Mouse (Mus musculus): Measurements from ENCODE around the gene AI413582.
A peak's percentile ranks its signal among the peaks of the same experiment; 100 is the strongest.

Gene AI413582

DNA sequence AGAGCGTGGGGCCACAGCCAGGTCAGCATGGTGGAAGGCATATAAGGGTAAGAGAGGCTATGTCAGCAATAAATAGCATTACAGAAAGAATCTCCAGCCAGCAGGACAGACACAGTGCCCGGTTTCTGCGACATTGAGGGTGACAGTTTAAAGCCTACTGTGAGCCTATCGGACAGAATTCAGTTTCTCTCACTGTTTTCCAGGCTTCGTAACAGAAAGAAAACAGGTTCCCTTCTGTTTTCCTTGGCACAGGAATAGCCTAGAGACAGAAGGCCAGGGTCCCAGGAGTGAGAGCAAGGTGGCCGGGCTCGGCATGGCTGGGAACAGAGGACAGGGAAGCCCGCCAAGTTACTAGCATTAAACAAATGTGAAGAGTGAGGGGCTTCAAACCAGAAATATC is 14.3 kb upstream of the AI413582 start:
- DNase-seq (ENCODE audit: low read depth, low spot score), result peak; percentile 88

DNA sequence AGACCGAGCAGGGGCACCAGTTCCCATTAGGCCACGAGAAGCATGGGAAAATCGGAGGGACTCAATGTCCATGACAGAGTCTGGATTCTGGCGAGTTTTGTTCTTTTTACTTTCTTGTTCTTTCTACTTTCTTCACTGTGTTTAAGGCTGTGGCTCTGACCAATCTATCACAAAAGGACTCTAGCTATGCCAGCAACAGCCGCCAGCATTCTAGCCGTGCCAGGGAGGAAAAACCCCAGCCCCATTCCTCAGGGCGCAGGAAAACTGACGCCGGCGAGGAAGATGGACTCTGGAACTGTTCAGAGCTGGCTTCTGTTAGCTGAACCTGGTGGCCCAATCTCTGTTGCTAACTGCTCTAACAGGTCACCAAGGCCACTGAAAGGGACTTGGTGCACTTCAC is 12.9 kb upstream of the AI413582 start:
- no peak for DNase-seq (ENCODE audit: low read depth, low spot score)

GRCm38 (mm10) chr17:27577468-27577867 is 11.9 kb upstream of the AI413582 start:
- no peak for DNase-seq (ENCODE audit: low read depth, low spot score)

DNA sequence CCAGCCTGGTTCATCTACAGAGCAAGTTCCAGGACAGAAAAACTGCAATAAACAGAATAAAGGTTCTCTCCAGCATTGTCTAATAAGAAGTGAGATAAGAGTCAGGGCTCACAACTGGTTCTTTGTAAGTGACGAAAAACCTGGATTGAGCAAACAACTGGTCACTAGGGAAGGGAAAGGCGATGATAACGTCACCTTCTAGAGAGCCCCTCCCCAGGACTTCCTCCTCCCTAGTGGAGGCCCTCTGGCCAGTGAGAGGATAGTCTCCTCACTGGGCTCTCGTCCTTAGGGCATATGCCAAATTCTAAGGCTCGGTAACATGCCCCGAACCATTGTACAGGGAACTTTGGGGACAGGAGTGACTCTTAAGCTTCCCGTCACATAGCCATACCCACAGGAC is 10.5 kb upstream of the AI413582 start:
- DNase-seq (ENCODE audit: low read depth, low spot score), result no peak

- no peak for DNase-seq (ENCODE audit: low read depth, low spot score)
Measured at GRCm38 (mm10) chr17:27575116-27575776, 9.7 kb upstream of the AI413582 start.

- peak; percentile 94 for DNase-seq (ENCODE audit: low read depth, low spot score)
Measured at GRCm38 (mm10) chr17:27574470-27575115, 9.0 kb upstream of the AI413582 start.

DNA sequence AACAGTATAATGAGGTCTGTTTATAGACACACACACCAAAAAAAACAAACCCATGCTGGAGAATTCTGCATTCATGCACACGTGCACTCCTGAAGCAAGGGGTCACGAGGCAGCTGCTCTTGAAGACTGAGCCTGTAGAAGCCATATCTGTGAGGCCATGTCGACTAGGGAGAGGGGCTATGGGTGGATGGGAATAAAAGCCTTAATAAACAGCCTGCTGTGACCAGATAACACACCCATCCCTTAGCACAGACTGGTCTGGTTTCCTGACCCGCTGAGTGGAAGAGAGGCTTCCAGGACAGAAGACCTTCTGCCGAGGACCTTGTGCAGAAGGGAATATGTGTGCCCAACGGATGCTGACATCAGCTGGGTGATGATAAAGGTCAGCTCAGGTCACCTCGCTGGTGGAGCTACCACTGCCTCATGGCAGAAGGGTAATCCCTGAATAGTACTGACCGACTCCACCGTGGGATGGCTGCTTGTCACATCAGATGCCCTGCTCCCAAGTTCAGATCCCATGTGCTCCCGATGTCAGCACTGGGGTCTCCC is 8.3 kb upstream of the AI413582 start:
- DNase-seq (ENCODE audit: low read depth, low spot score), result no peak

- no peak for DNase-seq (ENCODE audit: low read depth, low spot score)
Measured at GRCm38 (mm10) chr17:27571315-27571714, 5.8 kb upstream of the AI413582 start.

DNA sequence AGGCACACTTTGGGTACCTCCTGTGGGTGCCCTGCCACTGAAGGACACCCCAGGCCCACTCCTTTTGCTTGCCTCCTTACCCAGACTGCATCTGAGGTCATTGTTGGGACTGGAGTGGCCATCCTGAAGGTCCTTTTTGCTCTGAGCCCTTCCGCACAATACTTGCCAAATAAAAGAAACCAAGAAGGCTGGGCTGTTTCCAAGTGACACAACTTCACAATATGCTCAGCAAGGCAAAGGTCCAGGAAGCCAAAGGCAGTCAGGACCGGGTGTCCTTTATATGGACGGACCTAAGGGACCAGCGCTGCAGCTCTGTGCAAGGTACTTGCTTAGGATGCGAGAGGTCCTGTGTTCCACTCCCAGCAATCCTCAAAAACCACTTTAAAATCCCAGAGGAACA is 2.7 kb upstream of the AI413582 start:
- no peak for DNase-seq (ENCODE audit: low read depth, low spot score)

GRCm38 (mm10) chr17:27565942-27566267 is 349 bp upstream of the AI413582 start:
- no peak for DNase-seq (ENCODE audit: low read depth, low spot score)

GRCm38 (mm10) chr17:27564391-27565162 is 979 bp downstream of the AI413582 start:
- DNase-seq (ENCODE audit: low read depth, low spot score), result peak; percentile 57

GRCm38 (mm10) chr17:27563771-27564244 is 1.7 kb downstream of the AI413582 start:
- no peak for DNase-seq (ENCODE audit: low read depth, low spot score)

- DNase-seq (ENCODE audit: low read depth, low spot score), result peak; percentile 94
Measured at GRCm38 (mm10) chr17:27561809-27562526, 3.6 kb downstream of the AI413582 start.

GRCm38 (mm10) chr17:27560926-27561480 is 4.6 kb downstream of the AI413582 start:
- DNase-seq (ENCODE audit: low read depth, low spot score), result no peak

DNA sequence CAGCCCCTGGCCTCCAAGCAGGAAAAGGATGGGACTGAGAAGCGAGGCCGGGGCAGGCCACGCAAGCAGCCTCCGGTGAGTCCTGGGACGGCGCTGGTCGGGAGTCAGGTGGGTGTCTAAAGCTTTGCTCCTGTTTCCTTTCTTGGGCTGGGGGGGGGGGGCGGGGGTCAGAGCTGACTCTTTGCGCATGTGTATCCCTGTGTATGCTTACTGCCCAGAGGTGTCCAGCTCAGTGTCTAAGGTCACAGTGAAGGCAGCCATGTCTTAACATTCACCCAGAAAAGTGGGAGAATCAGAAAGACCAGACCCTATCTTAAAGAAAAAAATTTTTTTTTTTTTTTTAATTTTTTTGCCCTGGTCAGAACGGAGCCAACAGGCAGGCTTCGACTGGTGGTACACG is 6.0 kb downstream of the AI413582 start:
- DNase-seq (ENCODE audit: low read depth, low spot score), result no peak

DNA sequence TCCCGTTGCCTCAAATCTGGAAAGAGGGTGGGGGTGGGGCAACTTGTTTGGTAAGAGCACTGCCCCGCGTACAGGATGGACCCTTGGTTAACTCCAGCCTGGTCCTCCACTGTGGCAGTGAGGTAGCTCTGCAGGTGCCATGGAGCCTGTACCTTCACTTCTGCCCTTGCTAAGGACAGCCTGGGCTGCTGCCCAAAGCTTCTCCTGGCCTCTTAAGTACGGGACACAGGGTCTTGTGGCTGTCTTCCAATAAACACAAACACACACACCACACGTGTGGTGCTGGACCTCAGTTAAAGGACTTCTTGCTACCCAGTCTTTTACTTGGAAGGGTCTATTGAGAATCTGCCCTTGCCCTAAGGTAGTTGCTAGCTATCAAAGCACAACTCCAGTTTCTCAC is 6.7 kb downstream of the AI413582 start:
- DNase-seq (ENCODE audit: low read depth, low spot score), result no peak

- peak; percentile 81 for DNase-seq (ENCODE audit: low read depth, low spot score)
Measured at GRCm38 (mm10) chr17:27557927-27558661, 7.5 kb downstream of the AI413582 start.

DNA sequence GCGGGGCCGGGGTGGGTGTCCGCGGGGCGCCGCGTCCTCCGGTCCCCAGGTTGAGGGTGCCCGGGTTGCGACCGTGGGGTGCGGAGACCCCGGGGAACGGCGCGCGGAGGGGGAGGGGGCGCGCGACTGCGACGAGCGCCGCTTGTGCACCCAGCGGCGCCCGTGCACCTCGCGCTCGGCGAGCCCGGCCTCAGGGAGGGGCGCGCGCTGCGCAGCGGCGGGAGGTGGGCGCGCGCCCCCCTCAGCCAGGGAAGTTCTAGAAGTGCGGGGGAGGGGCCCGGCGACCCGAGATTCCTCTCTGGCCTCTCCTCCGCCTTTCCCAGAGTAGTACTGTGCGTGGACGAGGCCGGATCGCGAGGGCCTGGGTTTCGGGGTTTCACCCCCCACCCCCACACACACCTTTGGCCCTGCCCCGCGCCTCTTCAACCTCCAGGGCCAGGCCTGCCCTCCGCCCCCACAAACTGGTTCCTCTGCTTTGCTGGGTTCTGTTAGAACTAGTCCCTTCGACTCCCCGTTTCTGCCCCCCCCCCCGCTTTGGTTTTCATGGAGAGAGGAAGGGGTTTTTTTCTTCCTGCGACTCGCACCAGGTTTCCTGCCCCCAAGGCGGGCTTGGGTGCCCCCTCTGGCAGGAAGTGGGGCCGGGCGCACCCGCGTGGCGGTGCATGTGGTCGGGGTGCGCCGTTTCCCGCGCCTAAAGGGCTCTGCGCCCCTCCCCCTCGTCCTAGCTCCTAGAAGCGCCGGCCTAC is 8.2 kb downstream of the AI413582 start:
- no peak for DNase-seq (ENCODE audit: low read depth, low spot score)

- peak; percentile 91 for DNase-seq (ENCODE audit: low read depth, low spot score)
Measured at GRCm38 (mm10) chr17:27556315-27557011, 9.1 kb downstream of the AI413582 start, which contains the start of gene Hmga1. TSS of gene Hmga1 (plus strand) at chr17:27556497.
